Mouse (Mus musculus): Measurements from ENCODE around the gene Slc24a4. TPM values are rescaled to one million over a fixed set of nuclear protein-coding genes. Genes with fewer than 3 reads are reported as not detected.

Slc24a4 gene
- polyA plus RNA-seq, 1 experiment from 2014 or later, result 0.26 TPM

- Histone ChIP-seq H3K4me1 (ENCODE audit: control insufficient read depth, insufficient read depth, low read length) (no peaks in the 10 kb centered on the region), H3K9me3 (ENCODE audit: control insufficient read depth, low read length) (no peaks in the 10 kb centered on the region), H3K27ac (ENCODE audit: low read depth, low read length) (no peak overlapping the region), H3K4me3 (ENCODE audit: low read depth, low read length) (no peak overlapping the region), H3K9ac (ENCODE audit: low read length) (no peak overlapping the region), H3K36me3 (ENCODE audit: control insufficient read depth, insufficient read depth, low read length) (no peaks in the 10 kb centered on the region), H3K27me3 (ENCODE audit: control insufficient read depth, insufficient read depth, low read length) (no peaks in the 10 kb centered on the region), H3K4me2 (no peak overlapping the region)
- DNase-seq (ENCODE audit: low spot score, missing footprints) (no peak), ATAC-seq (ENCODE audit: low FRiP score) (no peak)
- 94% methylated on average over 1 of the region's 1 CpGs for WGBS
These were observed 161.0 kb downstream of the Slc24a4 start for GRCm38 (mm10) chr12:102289568-102289967.

DNA sequence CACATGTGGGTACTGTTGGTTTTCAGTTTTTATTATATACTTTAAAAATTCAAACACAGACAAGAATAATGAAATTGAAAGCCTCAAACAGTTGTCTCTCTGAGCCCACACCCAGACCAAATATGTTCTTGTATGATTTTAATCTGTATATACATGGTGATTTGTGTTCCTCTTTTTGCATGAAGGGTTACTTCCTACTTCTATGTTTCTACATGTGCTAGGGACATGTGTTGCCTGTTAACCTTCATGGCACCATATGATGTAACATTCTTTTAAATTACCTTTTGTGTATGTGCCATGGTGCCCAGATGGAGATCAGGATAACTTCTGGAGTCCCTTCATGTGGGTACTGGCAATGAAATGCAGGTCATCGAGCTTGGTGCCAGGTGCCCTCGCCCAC lies 162.1 kb downstream of the Slc24a4 start:
- DNase-seq (ENCODE audit: low spot score, missing footprints) (no peak), ATAC-seq (ENCODE audit: low FRiP score) (no peak)
- no peak overlapping the region for H3K27ac ChIP-seq (ENCODE audit: low read depth, low read length)
- H3K4me3 ChIP-seq (ENCODE audit: low read depth, low read length), result no peak overlapping the region
- no peaks in the 10 kb centered on the region for H3K27me3 ChIP-seq (ENCODE audit: control insufficient read depth, insufficient read depth, low read length)
- H3K4me1 ChIP-seq (ENCODE audit: control insufficient read depth, insufficient read depth, low read length), result no peaks in the 10 kb centered on the region
- H3K9ac ChIP-seq (ENCODE audit: low read length), result no peak overlapping the region
- H3K9me3 ChIP-seq (ENCODE audit: control insufficient read depth, low read length), result no peaks in the 10 kb centered on the region
- H3K4me2 ChIP-seq, result no peak overlapping the region
- H3K36me3 ChIP-seq (ENCODE audit: control insufficient read depth, insufficient read depth, low read length), result no peaks in the 10 kb centered on the region
- 89% methylated on average over 2 of the region's 2 CpGs for WGBS

- H3K4me3 ChIP-seq (ENCODE audit: low read depth, low read length), result no peak overlapping the region
- H3K4me2 ChIP-seq, result no peak overlapping the region
- H3K27ac ChIP-seq (ENCODE audit: low read depth, low read length), result no peak overlapping the region
- no peaks in the 10 kb centered on the region for H3K27me3 ChIP-seq (ENCODE audit: control insufficient read depth, insufficient read depth, low read length)
- H3K9ac ChIP-seq (ENCODE audit: low read length), result no peak overlapping the region
- ATAC-seq (ENCODE audit: low FRiP score) (no peak), DNase-seq (ENCODE audit: low spot score, missing footprints) (no peak)
- WGBS, result 55% methylated on average over 6 of the region's 6 CpGs
- H3K36me3 ChIP-seq (ENCODE audit: control insufficient read depth, insufficient read depth, low read length), result no peaks in the 10 kb centered on the region
- no peaks in the 10 kb centered on the region for H3K9me3 ChIP-seq (ENCODE audit: control insufficient read depth, low read length)
- H3K4me1 ChIP-seq (ENCODE audit: control insufficient read depth, insufficient read depth, low read length), result no peaks in the 10 kb centered on the region
These were observed 163.2 kb downstream of the Slc24a4 start for GRCm38 (mm10) chr12:102291686-102292085.

GRCm38 (mm10) chr12:102292501-102293215 lies 164.1 kb downstream of the Slc24a4 start:
- 84% methylated on average over 7 of the region's 7 CpGs for WGBS
- H3K4me2 ChIP-seq, result no peak overlapping the region
- H3K27ac ChIP-seq (ENCODE audit: low read depth, low read length), result no peak overlapping the region
- H3K27me3 ChIP-seq (ENCODE audit: control insufficient read depth, insufficient read depth, low read length), result no peaks in the 10 kb centered on the region
- H3K4me3 ChIP-seq (ENCODE audit: low read depth, low read length), result no peak overlapping the region
- H3K9ac ChIP-seq (ENCODE audit: low read length), result no peak overlapping the region
- H3K36me3 ChIP-seq (ENCODE audit: control insufficient read depth, insufficient read depth, low read length), result no peaks in the 10 kb centered on the region
- DNase-seq (ENCODE audit: low spot score, missing footprints) (no peak), ATAC-seq (ENCODE audit: low FRiP score) (no peak)
- no peaks in the 10 kb centered on the region for H3K9me3 ChIP-seq (ENCODE audit: control insufficient read depth, low read length)
- H3K4me1 ChIP-seq (ENCODE audit: control insufficient read depth, insufficient read depth, low read length), result no peaks in the 10 kb centered on the region

GRCm38 (mm10) chr12:102294634-102295033 lies 166.1 kb downstream of the Slc24a4 start:
- ATAC-seq (ENCODE audit: low FRiP score) (no peak), DNase-seq (ENCODE audit: low spot score, missing footprints) (peak; percentile 56)
- no peak overlapping the region for H3K4me2 ChIP-seq
- no peak overlapping the region for H3K4me3 ChIP-seq (ENCODE audit: low read depth, low read length)
- H3K9ac ChIP-seq (ENCODE audit: low read length), result no peak overlapping the region
- no peaks in the 10 kb centered on the region for H3K27me3 ChIP-seq (ENCODE audit: control insufficient read depth, insufficient read depth, low read length)
- H3K4me1 ChIP-seq (ENCODE audit: control insufficient read depth, insufficient read depth, low read length), result no peaks in the 10 kb centered on the region
- WGBS, result 76% methylated on average over 5 of the region's 5 CpGs
- no peak overlapping the region for H3K27ac ChIP-seq (ENCODE audit: low read depth, low read length)
- H3K36me3 ChIP-seq (ENCODE audit: control insufficient read depth, insufficient read depth, low read length), result no peaks in the 10 kb centered on the region
- H3K9me3 ChIP-seq (ENCODE audit: control insufficient read depth, low read length), result no peaks in the 10 kb centered on the region

DNA sequence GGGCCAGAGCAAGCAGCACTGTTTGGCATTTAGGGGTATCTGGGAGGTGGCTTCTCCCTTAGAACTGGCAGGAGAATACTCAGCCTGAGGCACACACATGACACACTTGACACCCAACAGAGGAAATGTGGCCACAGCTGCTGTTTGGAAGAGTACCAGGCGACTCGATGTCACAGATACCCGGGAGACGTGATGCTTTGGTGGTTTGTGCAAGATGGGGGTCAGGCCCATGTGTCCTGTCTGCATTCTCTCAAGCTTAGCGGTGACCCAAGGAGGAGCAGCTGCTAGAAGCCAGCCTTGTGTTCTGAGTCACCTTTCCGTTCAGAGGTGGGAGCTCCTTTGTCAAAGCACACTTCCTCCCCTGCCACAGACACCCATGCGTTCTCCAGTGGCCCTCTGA lies 166.7 kb downstream of the Slc24a4 start:
- Histone ChIP-seq H3K4me2 (no peak overlapping the region), H3K4me1 (ENCODE audit: control insufficient read depth, insufficient read depth, low read length) (no peaks in the 10 kb centered on the region), H3K9me3 (ENCODE audit: control insufficient read depth, low read length) (no peaks in the 10 kb centered on the region), H3K27ac (ENCODE audit: low read depth, low read length) (no peak overlapping the region), H3K4me3 (ENCODE audit: low read depth, low read length) (no peak overlapping the region), H3K9ac (ENCODE audit: low read length) (no peak overlapping the region), H3K27me3 (ENCODE audit: control insufficient read depth, insufficient read depth, low read length) (no peaks in the 10 kb centered on the region), H3K36me3 (ENCODE audit: control insufficient read depth, insufficient read depth, low read length) (no peaks in the 10 kb centered on the region)
- WGBS, result 77% methylated on average over 7 of the region's 7 CpGs
- ATAC-seq (ENCODE audit: low FRiP score) (no peak), DNase-seq (ENCODE audit: low spot score, missing footprints) (no peak)

DNA sequence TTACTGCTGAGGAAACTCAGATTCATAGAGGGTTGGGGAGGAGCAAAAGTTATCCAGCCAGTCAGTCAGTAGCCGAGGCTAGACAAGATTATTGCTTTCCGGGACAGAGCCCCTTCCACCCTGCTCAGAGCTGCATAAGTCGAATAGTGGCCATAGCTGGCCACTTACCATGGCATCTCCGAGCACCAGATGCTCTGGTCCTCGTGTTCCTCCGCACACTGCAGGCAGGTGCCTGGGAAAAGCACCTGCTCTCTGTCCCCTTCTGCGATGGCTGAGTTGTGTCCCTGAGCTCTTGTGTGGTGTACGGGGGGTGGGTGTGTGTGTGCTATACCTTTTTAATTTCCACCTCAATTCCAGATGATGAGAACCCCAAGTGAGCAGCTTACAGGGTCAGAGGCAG lies 167.1 kb downstream of the Slc24a4 start:
- Histone ChIP-seq H3K4me2 (no peak overlapping the region), H3K27me3 (ENCODE audit: control insufficient read depth, insufficient read depth, low read length) (no peaks in the 10 kb centered on the region), H3K9me3 (ENCODE audit: control insufficient read depth, low read length) (no peaks in the 10 kb centered on the region), H3K36me3 (ENCODE audit: control insufficient read depth, insufficient read depth, low read length) (no peaks in the 10 kb centered on the region), H3K9ac (ENCODE audit: low read length) (no peak overlapping the region), H3K4me3 (ENCODE audit: low read depth, low read length) (no peak overlapping the region), H3K27ac (ENCODE audit: low read depth, low read length) (no peak overlapping the region), H3K4me1 (ENCODE audit: control insufficient read depth, insufficient read depth, low read length) (no peaks in the 10 kb centered on the region)
- 87% methylated on average over 8 of the region's 8 CpGs for WGBS
- ATAC-seq (ENCODE audit: low FRiP score) (no peak), DNase-seq (ENCODE audit: low spot score, missing footprints) (no peak)

DNA sequence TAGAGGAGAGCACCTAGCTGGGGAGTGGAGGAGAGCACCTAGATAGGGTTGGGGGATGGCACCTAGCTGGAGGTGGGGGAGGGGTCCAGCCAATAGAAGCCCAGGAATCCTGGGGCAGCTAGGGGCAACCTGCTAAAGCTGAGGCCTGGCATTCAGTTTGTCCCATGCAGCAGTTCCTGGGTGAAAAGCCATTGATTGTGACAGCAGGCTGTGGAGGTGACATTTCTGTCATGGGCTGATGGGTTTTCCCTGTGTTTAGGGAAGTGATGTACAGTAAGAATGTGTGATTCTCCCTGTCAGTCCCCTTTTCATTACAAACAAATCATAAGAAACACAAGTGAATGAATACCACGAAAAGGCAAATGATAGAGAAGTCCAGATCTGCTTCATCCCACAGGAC lies 167.8 kb downstream of the Slc24a4 start:
- H3K9ac ChIP-seq (ENCODE audit: low read length), result no peak overlapping the region
- no peak overlapping the region for H3K4me3 ChIP-seq (ENCODE audit: low read depth, low read length)
- no peak overlapping the region for H3K4me2 ChIP-seq
- no peaks in the 10 kb centered on the region for H3K4me1 ChIP-seq (ENCODE audit: control insufficient read depth, insufficient read depth, low read length)
- no peak for DNase-seq (ENCODE audit: low spot score, missing footprints)
- no peaks in the 10 kb centered on the region for H3K36me3 ChIP-seq (ENCODE audit: control insufficient read depth, insufficient read depth, low read length)
- no peak for ATAC-seq (ENCODE audit: low FRiP score)
- no peaks in the 10 kb centered on the region for H3K27me3 ChIP-seq (ENCODE audit: control insufficient read depth, insufficient read depth, low read length)
- 82% methylated on average over 1 of the region's 1 CpGs for WGBS
- H3K9me3 ChIP-seq (ENCODE audit: control insufficient read depth, low read length), result no peaks in the 10 kb centered on the region
- no peak overlapping the region for H3K27ac ChIP-seq (ENCODE audit: low read depth, low read length)

- H3K4me1 ChIP-seq (ENCODE audit: control insufficient read depth, insufficient read depth, low read length), result no peaks in the 10 kb centered on the region
- ATAC-seq (ENCODE audit: low FRiP score) (no peak), DNase-seq (ENCODE audit: low spot score, missing footprints) (no peak)
- no peak overlapping the region for H3K27ac ChIP-seq (ENCODE audit: low read depth, low read length)
- no peaks in the 10 kb centered on the region for H3K27me3 ChIP-seq (ENCODE audit: control insufficient read depth, insufficient read depth, low read length)
- WGBS, result 83% methylated on average over 4 of the region's 4 CpGs
- no peaks in the 10 kb centered on the region for H3K36me3 ChIP-seq (ENCODE audit: control insufficient read depth, insufficient read depth, low read length)
- no peak overlapping the region for H3K4me2 ChIP-seq
- no peak overlapping the region for H3K4me3 ChIP-seq (ENCODE audit: low read depth, low read length)
- no peaks in the 10 kb centered on the region for H3K9me3 ChIP-seq (ENCODE audit: control insufficient read depth, low read length)
- H3K9ac ChIP-seq (ENCODE audit: low read length), result no peak overlapping the region
These were observed 168.4 kb downstream of the Slc24a4 start for GRCm38 (mm10) chr12:102296967-102297366.
